Mouse (Mus musculus) lung, postnatal 0 days (tissue): ENCODE measurements around the gene Speg.

Experiments used
- CTCF ChIP-seq: IDR thresholded peaks from 2 replicates; pipeline ENCODE4 v1.5.1; 2016; ENCODE audit warnings: antibody characterized with exemption, mild to moderate bottlenecking
- EP300 ChIP-seq: IDR thresholded peaks from 2 replicates; pipeline ENCODE4 v1.6.1; 2016; ENCODE audit warnings: antibody characterized with exemption, mild to moderate bottlenecking, control low read depth

DNA sequence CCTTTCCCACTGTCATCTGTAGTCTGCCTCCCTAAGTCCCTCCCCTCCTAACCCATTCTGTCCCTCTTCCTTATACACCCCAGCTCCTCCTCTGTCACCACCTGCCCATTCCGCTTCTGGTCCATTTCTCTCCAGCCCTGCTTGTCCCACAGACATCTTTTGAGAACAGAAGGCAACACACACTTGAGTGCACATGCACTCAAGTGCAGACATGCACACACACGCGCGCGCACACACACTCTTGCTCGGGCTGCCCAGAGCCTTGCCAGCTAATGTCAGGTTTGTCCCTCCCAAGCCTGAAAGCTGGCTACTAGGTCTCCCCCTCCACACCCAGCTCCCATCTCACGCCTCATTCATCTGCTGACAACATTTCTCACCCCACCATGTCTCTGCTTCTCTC is 65.6 kb downstream of the Speg start:
- no peak for TF ChIP-seq CTCF
- no peak for TF ChIP-seq EP300
